Mouse (Mus musculus) neural tube, embryonic 14.5 days (tissue): ENCODE measurements around the gene Usp35. TPM values are rescaled to one million over a fixed set of nuclear protein-coding genes. Genes with fewer than 3 reads are reported as not detected.

Source experiments
- ATAC-seq: fragments of 200-750 bp; cut with Nextera tagmentation; 2 replicates; pipeline ENCODE4 v1.8.0; 2017; ENCODE audit warnings: low read depth, mild to moderate bottlenecking, moderate TSS enrichment, moderate library complexity
- H3K27ac ChIP-seq: fragments of 300-500 bp; sonication (generic); 2 replicates; pipeline ENCODE4 v1.5.1; 2014; ENCODE audit warnings: low read depth, mild to moderate bottlenecking, control low read depth, low read length, moderate library complexity, mixed read lengths
- H3K27me3 ChIP-seq: fragments of 300-500 bp; sonication (generic); 2 replicates; pipeline ENCODE4 v1.6.1; 2014; ENCODE audit warnings: low read length; ENCODE audit not compliant: control insufficient read depth, insufficient read depth
- H3K36me3 ChIP-seq: fragments of 300-500 bp; sonication (generic); 2 replicates; pipeline ENCODE4 v1.6.1; 2014; ENCODE audit warnings: low read length, mixed read lengths; ENCODE audit not compliant: control insufficient read depth, insufficient read depth
- H3K4me1 ChIP-seq: fragments of 300-500 bp; sonication (generic); 2 replicates; pipeline ENCODE4 v1.6.1; 2014; ENCODE audit warnings: low read length; ENCODE audit not compliant: control insufficient read depth, insufficient read depth
- H3K4me2 ChIP-seq: fragments of 300-500 bp; sonication (generic); 2 replicates; pipeline ENCODE4 v1.6.1; 2014; ENCODE audit warnings: mild to moderate bottlenecking, low read depth, low read length, control low read depth
- H3K4me3 ChIP-seq: fragments of 300-500 bp; sonication (generic); 2 replicates; pipeline ENCODE4 v1.5.1; 2014; ENCODE audit warnings: low read depth, low read length, control low read depth, mixed read lengths
- H3K9ac ChIP-seq: fragments of 300-500 bp; sonication (generic); replicated peaks from 2 replicates; pipeline ENCODE4 v1.6.1; 2014; ENCODE audit warnings: low read depth, mild to moderate bottlenecking, control low read depth, low read length, mixed read lengths
- H3K9me3 ChIP-seq: fragments of 300-500 bp; sonication (generic); 2 replicates; pipeline ENCODE4 v1.6.1; 2016; ENCODE audit warnings: low read length; ENCODE audit not compliant: control insufficient read depth
- WGBS: fragments of 180-500 bp; shearing (Covaris S2); extraction: QIAGEN DNeasy Blood & Tissue Kit; methylation state at CpG from one replicate; pipeline ENCODE4 v1.1.7; 2014; 5-methylcytosine and 5-hydroxymethylcytosine counted together
- polyA plus RNA-seq: library from polyadenylated mRNA; unstranded; fragments of >200 nt; fragmentation: Nextera tagmentation; extraction: Ambion mirVana; gene quantifications from 2 replicates; pipeline ENCODE4 v1.2.1, GENCODE M21; 2014

Usp35 gene
- polyA plus RNA-seq, 1 experiment from 2014 or later: 4.6 TPM

DNA sequence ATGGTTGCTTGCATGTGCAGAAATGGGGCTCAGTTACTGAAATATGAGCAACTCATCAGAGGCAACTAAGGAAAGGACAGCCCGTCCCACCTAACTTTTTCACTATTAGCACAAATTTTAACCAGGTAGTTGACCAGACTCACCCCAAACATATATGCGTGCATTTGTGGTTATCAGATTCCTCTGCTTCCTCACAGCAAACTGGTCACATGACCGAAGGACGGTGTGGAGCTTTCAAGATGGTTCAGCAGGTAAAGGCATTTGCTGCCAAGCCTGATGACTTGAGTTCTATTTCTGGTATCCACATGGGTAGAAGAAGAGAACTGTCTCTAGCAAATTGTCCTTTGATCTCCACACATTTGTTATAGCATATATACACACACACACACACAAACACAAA is 26.5 kb upstream of the Usp35 start:
- no peak overlapping the region for H3K9ac ChIP-seq
- H3K4me2 ChIP-seq: no peak overlapping the region
- H3K27me3 ChIP-seq: no peaks in the 10 kb centered on the region
- no peak overlapping the region for H3K4me3 ChIP-seq
- no peak for ATAC-seq
- H3K36me3 ChIP-seq: no peaks in the 10 kb centered on the region
- 91% methylated on average over 4 of the region's 4 CpGs for whole genome bisulfite sequencing
- no peaks in the 10 kb centered on the region for H3K4me1 ChIP-seq
- no peak overlapping the region for H3K27ac ChIP-seq
- H3K9me3 ChIP-seq: no peaks in the 10 kb centered on the region

DNA sequence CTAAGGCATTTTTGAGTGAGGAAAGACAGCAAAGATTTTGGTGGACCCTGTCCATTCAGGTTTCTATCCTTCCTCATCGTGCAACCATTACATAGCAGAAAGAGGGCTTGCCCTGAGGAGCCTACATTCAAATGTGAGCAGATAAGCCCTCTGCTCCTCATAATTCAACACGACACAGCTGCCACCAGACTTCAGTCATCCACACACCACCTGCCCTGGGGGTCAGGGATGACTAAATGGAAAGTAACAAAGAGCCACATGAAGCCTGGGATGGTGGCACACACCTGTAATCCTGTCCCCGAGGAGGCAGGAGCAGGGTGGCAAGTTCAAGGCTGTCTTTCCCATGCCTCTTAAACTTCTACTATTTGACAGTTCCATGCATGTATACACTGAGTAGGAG is 26.0 kb upstream of the Usp35 start:
- no peaks in the 10 kb centered on the region for H3K36me3 ChIP-seq
- H3K4me3 ChIP-seq: no peak overlapping the region
- H3K4me1 ChIP-seq: no peaks in the 10 kb centered on the region
- H3K9ac ChIP-seq: no peak overlapping the region
- no peak overlapping the region for H3K4me2 ChIP-seq
- ATAC-seq: no peak
- H3K27ac ChIP-seq: no peak overlapping the region
- 81% methylated on average over 3 of the region's 3 CpGs for WGBS
- no peaks in the 10 kb centered on the region for H3K9me3 ChIP-seq
- no peaks in the 10 kb centered on the region for H3K27me3 ChIP-seq

DNA sequence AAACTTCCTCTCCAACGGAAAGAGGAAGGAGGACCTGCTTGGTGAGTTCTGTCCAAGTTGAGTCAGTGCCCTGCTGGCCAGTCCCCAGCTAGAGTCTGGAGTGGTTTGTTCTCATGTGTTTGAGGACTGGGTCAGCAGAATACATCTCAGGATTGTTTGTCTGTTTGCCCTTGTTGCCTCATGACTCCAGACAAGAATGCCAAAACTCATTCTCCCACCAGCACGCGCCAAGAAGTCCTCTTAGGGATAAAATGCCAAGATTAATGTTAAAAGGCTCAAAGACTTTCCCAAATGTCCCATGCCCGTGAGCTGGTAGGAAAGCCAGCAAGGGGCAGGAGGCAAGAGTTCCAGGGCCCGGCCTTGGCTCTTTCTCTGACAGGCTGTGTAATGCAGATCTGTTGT is 25.1 kb upstream of the Usp35 start:
- 81% methylated on average over 5 of the region's 5 CpGs for WGBS
- H3K4me1 ChIP-seq: no peaks in the 10 kb centered on the region
- no peak overlapping the region for H3K9ac ChIP-seq
- no peaks in the 10 kb centered on the region for H3K9me3 ChIP-seq
- no peak overlapping the region for H3K4me3 ChIP-seq
- no peaks in the 10 kb centered on the region for H3K27me3 ChIP-seq
- no peak for ATAC-seq
- no peak overlapping the region for H3K27ac ChIP-seq
- no peaks in the 10 kb centered on the region for H3K36me3 ChIP-seq
- no peak overlapping the region for H3K4me2 ChIP-seq

DNA sequence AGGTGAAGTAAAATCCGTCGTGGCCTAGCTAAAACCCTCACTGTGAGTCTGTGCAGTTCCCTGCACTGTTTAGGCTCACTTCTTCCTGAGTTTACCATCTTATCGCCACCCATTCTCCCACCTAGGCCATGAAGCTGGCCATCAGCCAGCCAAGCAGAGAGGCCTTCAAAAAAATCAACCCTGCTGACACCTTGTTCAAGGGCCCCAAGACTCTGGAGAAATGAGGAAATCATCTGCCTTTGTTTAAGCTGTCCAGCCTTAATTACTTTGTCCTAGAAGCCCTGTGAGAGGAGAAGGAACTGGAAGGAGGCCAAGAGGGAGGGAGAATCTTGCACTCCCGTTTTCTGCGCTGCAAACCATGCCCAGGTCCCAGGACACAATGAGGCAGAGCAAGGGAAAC is 24.4 kb upstream of the Usp35 start:
- Histone ChIP-seq H3K9me3 (no peaks in the 10 kb centered on the region), H3K4me1 (no peaks in the 10 kb centered on the region), H3K27ac (no peak overlapping the region), H3K4me2 (no peak overlapping the region), H3K27me3 (no peaks in the 10 kb centered on the region), H3K4me3 (no peak overlapping the region), H3K36me3 (no peaks in the 10 kb centered on the region), H3K9ac (no peak overlapping the region)
- ATAC-seq: no peak
- 79% methylated on average over 5 of the region's 5 CpGs for WGBS

DNA sequence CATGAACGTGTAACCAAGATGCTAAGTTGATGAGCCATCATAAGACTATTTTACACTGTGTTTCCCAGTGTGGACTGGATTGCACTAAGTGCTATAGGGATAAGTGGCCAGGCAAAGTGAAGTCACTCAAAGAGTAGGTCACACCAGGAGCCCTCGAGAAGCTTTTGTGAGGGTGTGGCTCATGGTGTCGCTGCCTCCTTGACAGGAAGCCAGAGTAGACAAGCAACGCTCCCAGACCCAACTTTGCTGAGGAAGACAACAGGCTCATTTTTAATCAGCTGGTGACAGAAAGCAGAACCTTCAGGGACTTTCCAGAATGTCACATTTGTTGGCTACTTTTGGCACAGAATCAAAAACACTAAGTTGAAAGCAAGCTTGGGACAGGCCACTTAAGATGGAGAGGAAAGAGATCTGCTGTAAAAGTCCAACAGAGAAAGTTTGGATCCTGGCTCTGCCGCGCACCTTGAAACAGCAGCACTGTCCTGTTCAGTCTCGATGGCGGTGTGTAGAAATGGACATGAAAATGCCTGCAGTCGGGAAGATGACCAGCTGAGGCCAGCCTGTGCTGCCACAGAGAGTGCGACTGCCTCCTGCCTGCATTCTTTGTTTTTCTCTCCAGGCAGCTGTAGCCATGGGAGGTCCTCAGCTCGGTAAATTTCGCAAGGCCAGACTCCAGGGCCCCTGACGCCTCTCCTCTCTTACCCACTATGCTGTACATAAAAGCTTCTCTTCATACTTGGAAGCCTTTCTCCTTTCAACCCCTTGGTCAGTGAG is 23.4 kb upstream of the Usp35 start:
- H3K9me3 ChIP-seq: no peaks in the 10 kb centered on the region
- WGBS: 46% methylated on average over 13 of the region's 13 CpGs

DNA sequence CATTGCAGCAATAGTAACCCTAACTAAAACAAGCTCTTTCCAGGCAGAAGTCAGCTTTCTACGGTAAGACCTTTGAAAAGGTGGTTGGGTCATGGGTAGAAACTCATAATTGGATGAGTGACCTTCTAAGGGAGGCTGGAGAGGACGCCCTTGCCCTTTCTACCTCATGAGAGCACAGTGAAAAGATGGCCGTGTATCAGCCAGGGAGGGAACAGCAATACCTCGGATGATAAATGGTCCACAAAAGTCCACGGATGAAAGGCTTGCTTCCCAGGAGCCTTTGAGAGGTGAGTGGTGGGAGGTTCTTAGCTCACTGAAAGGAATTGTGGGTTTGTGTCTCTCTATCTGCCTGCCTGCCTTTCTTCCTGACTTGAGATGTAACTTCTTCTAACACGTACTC is 21.5 kb upstream of the Usp35 start:
- ATAC-seq: no peak
- no peaks in the 10 kb centered on the region for H3K36me3 ChIP-seq
- H3K9me3 ChIP-seq: no peaks in the 10 kb centered on the region
- H3K4me1 ChIP-seq: no peaks in the 10 kb centered on the region
- no peak overlapping the region for H3K4me3 ChIP-seq
- no peak overlapping the region for H3K27ac ChIP-seq
- no peaks in the 10 kb centered on the region for H3K27me3 ChIP-seq
- H3K4me2 ChIP-seq: no peak overlapping the region
- 86% methylated on average over 6 of the region's 6 CpGs for WGBS
- H3K9ac ChIP-seq: no peak overlapping the region

More for the DNA sequence above, 23.4 kb upstream of the Usp35 start:
- ATAC-seq: no peak
- Histone ChIP-seq H3K27ac (no peak overlapping the region), H3K4me1 (no peaks in the 10 kb centered on the region), H3K4me3 (no peak overlapping the region), H3K9ac (no peak overlapping the region), H3K4me2 (no peak overlapping the region), H3K27me3 (no peaks in the 10 kb centered on the region), H3K36me3 (no peaks in the 10 kb centered on the region)

DNA sequence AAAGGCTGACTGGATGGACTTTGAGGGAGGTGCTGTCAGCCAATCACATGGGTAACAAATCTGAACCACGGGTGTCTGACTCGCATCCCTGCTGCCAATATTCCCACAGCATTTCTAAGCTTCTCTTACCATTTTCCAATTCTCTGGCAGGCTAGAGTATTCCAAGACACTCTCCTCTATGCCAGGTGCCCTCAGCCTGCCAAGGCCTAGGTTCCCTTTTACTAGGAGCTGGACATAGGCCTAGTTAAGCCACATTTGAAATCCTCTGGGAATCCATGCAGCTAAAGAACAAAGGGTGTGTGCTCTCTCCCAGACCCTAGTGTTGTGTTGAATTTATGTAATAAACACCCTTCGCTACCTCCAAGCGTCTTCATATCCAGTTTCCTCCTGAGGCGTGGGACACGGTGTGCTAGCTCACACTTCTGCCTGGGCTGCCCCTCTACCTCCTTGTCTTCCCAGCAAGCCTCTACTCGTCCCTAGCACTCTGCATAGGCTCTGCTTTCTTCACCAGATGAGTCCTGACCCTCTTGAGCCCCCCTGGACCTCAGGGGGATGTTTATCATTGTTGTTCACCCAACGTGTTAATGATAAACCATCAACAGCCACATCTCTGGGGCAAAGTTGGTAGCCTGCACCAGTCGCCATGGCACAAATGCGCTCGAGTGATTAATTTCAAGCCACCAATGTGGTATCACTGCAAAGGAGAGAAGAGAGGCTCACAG is 20.1 kb upstream of the Usp35 start:
- no peak overlapping the region for H3K4me3 ChIP-seq
- H3K27ac ChIP-seq: no peak overlapping the region
- WGBS: 87% methylated on average over 11 of the region's 11 CpGs
- H3K27me3 ChIP-seq: no peaks in the 10 kb centered on the region
- no peak overlapping the region for H3K9ac ChIP-seq
- no peak overlapping the region for H3K4me2 ChIP-seq
- no peaks in the 10 kb centered on the region for H3K36me3 ChIP-seq
- H3K4me1 ChIP-seq: no peaks in the 10 kb centered on the region
- no peak for ATAC-seq
- no peaks in the 10 kb centered on the region for H3K9me3 ChIP-seq

DNA sequence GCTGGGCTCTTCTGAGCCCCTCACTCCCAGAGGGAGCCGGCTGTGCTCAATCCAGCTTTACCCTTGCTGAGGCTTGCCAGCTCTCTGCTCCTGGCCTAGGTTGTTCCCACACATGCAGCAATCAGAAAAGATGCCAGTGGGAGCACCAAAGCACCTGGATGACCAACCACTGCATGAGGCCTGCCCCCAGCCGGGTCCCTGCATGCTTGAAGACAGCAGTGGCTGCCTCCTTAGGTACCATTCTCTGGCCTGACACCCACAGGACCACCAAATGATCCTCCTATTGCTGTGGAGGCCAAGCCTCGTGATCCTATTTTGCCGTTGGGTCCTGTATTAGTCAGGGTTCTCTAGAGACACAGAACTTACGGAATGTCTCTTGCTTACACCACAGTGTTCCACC is 19.1 kb upstream of the Usp35 start:
- Histone ChIP-seq H3K4me3 (no peak overlapping the region), H3K27ac (no peak overlapping the region), H3K4me2 (no peak overlapping the region), H3K9ac (no peak overlapping the region), H3K9me3 (no peaks in the 10 kb centered on the region), H3K4me1 (no peaks in the 10 kb centered on the region), H3K36me3 (no peaks in the 10 kb centered on the region), H3K27me3 (no peaks in the 10 kb centered on the region)
- WGBS: 79% methylated on average over 5 of the region's 5 CpGs
- no peak for ATAC-seq

DNA sequence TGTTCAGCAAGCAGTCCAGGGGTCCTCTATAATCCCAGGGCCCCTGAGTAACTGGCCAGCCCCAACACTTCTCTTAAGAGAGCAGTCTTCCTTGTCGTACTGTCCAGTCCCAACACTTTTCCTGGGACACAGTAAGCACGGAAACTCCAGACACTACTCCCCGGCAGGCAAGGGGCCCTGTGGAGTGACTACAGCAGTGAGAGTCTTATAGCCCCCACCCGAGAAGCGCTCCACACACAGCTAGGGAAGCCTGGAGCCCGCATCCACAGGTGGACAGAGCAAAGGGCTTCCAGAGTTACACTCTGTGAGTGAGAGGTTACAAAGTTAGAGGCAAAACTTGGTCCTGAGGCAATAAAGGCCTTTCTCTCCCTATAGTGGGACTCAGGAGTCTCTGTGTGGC is 17.6 kb upstream of the Usp35 start:
- Histone ChIP-seq H3K27me3 (no peaks in the 10 kb centered on the region), H3K4me2 (no peak overlapping the region), H3K4me3 (no peak overlapping the region), H3K9me3 (no peaks in the 10 kb centered on the region), H3K27ac (no peak overlapping the region), H3K36me3 (no peaks in the 10 kb centered on the region), H3K4me1 (0 out of 2 replicates have a peak, but pooled peaks cover 3% of the 10 kb centered on the region), H3K9ac (no peak overlapping the region)
- ATAC-seq: no peak
- WGBS: 93% methylated on average over 6 of the region's 6 CpGs
